In genomic region chr5:72505740-72506139, GRCm38 (mm10) we compare ENCODE assay signal across 10 mouse cellular contexts. TPM values are rescaled to one million over a fixed set of nuclear protein-coding genes. Genes with fewer than 3 reads are reported as not detected.
A peak's percentile ranks its signal among the peaks of the same experiment; 100 is the strongest.
DNase-seq lines count a peak whose midpoint lies in the region; ATAC-seq and TF ChIP-seq lines count a peak whose summit lies in the region.
"Had no signal": no experiment of that assay in that cellular context is flagged by ENCODE, and none has a peak within 500 bp of the region (broad histone marks: within the 10 kb centered on the region; RNA-seq: fewer than 3 reads in every experiment).

No protein-coding gene starts in this region.

- peak; percentile 18 for DNase-seq in adrenal gland, postnatal 14 days
- DNase-seq in adrenal gland, adult 8-10 months, result no peak
- peak; percentile 28 to 33 for DNase-seq in layer of hippocampus, adult 2 months (ENCODE audit: low spot score in 2 of 2)
- no peak for DNase-seq in layer of hippocampus, postnatal 25 days (ENCODE audit: extremely low spot score in 1 of 2, low spot score in 1 of 2)
- peak; percentile 50 for DNase-seq in ZHBTc4 (ENCODE audit: low read depth, low spot score)
- no peak for DNase-seq in urinary bladder, adult 2 months (ENCODE audit: low spot score)
- no peak for DNase-seq in heart, adult 11 months

- H3K27ac ChIP-seq in layer of hippocampus, adult 2 months, result no peak overlapping the region
- H3K27ac ChIP-seq: limb, embryonic 12.5 days had no signal

- no peak overlapping the region for H3K4me3 ChIP-seq in layer of hippocampus, adult 2 months
- H3K4me3 ChIP-seq: erythroblast, embryonic 14.5 days; limb, embryonic 12.5 days had no signal

- peak; percentile 79 for TF ChIP-seq CTCF in layer of hippocampus, adult 2 months (conservative IDR thresholded peaks at IDR 0.05)

- ATAC-seq in megakaryocyte-erythroid progenitor cell, adult 5-6 weeks (replicated peaks; ENCODE audit: low FRiP score, low TSS enrichment, poor library complexity, severe bottlenecking), result peak; percentile 64; the same call in 1 of the 2 replicates

RNA-seq across cellular contexts. Expression of gene Corin, which starts 1.5 kb away (rescaled TPM):
- total RNA-seq in adrenal gland, postnatal 14 days (2021), result 0.11 and 0.26 TPM in 2 replicates
- total RNA-seq in adrenal gland, adult 8-10 months (2022), result under 1 TPM in 1 of 4 experiments, not detected in 3; 0.06 TPM
- total RNA-seq in layer of hippocampus, adult 2 months (2021), result under 1 TPM; 0.15 to 0.28 TPM
- not detected for total RNA-seq in layer of hippocampus, postnatal 25 days (2021)
- not detected in 2 replicates for total RNA-seq in megakaryocyte-erythroid progenitor cell, adult 5-6 weeks (2014; fragmentation: Nextera tagmentation)
- total RNA-seq in megakaryocyte-erythroid progenitor cell, adult 5-6 weeks (2017), result not detected in 2 replicates
- polyA plus RNA-seq in urinary bladder, adult 2 months (2012; rRNA removed), result 0.22 and 0.28 TPM in 2 replicates
- polyA plus RNA-seq: erythroblast, embryonic 14.5 days had no signal

RNA-seq across cellular contexts. Expression of gene Nfxl1, which starts 53.7 kb away (rescaled TPM):
- 12.5 and 12.7 TPM in 2 replicates for total RNA-seq in adrenal gland, postnatal 14 days (2021)
- 10 to 100 TPM; 12.5 to 24.1 (median 19.2) TPM for total RNA-seq in adrenal gland, adult 8-10 months (2022)
- 10 to 100 TPM; 12.8 to 20.6 TPM for total RNA-seq in layer of hippocampus, adult 2 months (2021)
- 10 to 100 TPM; 12.2 to 18.5 TPM for total RNA-seq in layer of hippocampus, postnatal 25 days (2021)
- 18.6 and 18.9 TPM in 2 replicates for total RNA-seq in megakaryocyte-erythroid progenitor cell, adult 5-6 weeks (2014; fragmentation: Nextera tagmentation)
- total RNA-seq in megakaryocyte-erythroid progenitor cell, adult 5-6 weeks (2017), result 9.7 and 13.8 TPM in 2 replicates
- 9.6 and 12.9 TPM in 2 replicates for polyA plus RNA-seq in urinary bladder, adult 2 months (2012; rRNA removed)

Comparison
In these comparisons a context has a peak if more than half of its experiments do, and no peak if none do; other contexts are left out.
1. DNase-seq: peak in adrenal gland, postnatal 14 days (single experiment), layer of hippocampus, adult 2 months (2 of 2) and ZHBTc4 (single experiment); none in adrenal gland, adult 8-10 months (single experiment), layer of hippocampus, postnatal 25 days (0 of 2), urinary bladder, adult 2 months (single experiment) and heart, adult 11 months (single experiment).